Mouse (Mus musculus) yolk sac, embryonic 10.5 days (tissue): ENCODE results near the gene Plcb1.

Experiments
- DNase-seq: peaks from one replicate; pipeline ENCODE4 v3.0.0-alpha.2; 2017; ENCODE audit warnings: low spot score

The Plcb1 gene

DNA sequence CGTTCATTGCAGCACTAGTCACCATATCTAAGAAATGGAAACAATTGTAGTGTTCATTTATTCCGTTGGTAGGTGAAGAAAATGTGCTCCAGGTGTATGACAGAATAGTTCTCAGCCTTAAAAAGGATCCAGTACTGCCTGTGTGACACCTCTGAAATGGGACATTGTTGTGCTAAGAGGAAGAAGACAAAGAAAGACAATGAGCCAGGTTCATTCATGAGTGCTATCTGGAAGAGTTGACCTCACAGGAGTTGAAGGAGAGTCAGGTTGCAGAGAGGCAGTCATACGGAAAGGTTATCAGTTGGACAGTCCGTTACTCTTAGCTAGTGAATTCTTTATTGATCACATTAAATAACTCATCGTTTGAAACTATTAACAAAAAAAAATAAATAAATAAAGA lies 286.6 kb downstream of the Plcb1 start:
- no peak for DNase-seq

DNA sequence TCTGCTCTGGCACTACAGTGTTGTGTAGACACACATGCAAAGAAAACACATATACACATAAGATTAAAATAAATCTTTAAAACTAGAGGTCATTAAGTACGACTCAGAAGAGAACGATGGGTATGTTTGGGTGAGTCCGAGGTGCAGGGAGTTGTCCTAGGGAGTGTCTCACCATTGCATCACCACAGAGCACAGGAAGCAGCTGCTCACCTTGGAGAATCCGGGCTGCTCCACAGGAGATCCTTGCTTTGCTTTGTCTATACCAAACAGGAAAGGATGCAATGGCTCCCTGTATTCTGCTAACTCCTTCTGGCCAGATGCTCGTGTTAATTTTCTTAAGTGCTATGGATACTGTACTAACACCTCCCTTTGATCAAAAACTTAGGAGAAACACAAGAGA lies 287.1 kb downstream of the Plcb1 start:
- no peak for DNase-seq

DNA sequence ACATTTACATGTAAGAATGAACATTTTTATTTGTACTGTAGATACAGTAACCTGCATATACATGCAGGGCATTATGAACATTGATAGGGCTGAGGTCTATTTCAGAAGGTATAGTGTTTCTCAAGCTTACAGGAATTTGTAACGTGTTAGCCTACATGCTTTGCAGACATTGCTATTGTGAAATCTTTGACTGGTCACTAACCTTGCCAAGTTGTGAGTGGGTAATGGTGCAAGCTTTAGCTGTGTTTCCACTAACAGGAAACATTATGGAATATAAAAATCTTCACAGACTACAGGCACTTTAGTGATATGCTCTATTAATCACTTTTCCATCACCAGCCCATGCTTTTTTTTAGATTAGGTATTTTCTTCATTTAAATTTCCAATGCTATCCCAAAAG lies 289.5 kb downstream of the Plcb1 start:
- DNase-seq = no peak

DNA sequence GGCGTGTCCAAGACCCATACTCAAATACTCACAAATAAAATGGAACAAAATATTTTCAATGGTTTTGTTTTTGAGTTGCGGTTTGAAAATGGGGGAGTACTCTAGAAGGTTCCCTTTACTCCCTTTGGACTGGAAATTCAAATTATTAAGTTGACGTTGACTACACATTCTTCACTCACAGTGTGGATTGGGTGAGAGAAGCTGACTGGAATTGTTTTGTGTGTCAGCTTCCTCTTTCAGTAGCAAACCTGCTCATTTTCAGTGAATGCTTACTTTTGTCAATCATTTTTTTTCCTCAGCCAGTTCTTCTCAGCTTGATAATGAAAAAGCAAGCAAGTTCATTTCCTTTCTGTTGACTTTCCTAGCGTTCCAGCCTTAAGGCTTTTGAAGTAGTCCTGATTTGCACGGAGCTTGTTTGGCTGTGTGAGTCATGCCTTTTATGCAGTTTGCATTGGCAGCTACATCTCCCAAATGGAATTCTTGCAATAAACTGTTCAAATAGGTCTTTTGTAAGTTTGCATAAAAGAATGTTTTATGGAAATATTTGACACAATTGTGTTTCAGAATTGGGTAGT lies 306.8 kb downstream of the Plcb1 start:
- DNase-seq = no peak

DNA sequence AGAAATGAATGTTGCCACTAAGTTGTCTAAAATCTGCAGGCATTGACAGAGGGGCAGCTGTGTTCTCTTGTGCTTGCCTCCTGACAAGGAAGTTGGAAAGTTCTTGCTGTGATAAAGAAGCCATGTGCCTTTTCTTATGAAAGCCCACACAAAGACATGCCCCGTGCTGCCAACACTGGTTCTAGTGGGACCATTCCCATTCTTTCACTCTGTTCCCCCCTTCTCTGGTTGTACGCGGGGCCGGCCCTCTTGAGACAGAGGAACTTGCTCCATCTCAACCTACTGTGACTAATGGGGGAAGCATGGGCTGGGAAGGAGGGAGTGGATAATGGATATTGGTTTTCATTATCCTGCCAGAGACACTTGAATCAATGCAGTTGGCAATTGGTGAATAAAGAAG lies 315.4 kb downstream of the Plcb1 start:
- no peak for DNase-seq

DNA sequence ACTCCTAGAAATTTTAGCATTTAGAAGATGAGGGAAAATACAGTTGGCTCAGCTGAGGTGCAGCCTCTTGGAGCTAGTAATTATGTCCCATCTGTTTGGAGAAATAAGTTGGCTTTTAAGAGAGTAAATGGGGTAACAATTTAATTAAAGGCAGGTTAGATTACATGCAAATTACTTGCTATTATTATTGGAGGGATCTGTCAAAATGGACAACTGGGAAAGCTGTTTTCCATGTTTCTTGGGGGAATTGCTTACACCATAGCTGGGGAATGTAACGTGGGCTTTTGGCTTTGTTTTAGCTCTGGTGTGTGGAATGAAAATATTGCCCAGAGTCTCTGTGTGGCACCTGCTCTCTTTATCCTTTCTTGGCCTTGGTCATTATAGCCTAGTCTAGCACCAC lies 316.1 kb downstream of the Plcb1 start:
- no peak for DNase-seq

DNA sequence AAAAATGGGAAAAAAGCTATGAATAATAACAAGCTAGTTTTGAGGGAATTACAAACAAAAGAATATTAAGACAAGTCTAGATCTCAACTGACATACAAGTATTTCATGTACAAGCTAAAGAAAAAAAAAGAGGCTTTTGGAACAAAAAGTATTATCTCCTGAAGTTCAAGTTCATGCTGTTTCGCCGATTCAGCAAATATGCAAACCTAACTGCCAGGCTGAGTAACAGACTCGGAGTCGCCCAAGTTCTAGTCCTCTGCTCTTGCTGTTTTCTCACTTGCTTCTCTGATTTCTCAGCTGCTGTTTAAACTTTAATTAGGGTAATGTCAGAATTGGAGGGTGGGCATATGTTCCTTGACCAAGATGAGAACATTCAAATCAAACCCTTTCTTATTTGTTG lies 320.8 kb downstream of the Plcb1 start:
- no peak for DNase-seq

DNA sequence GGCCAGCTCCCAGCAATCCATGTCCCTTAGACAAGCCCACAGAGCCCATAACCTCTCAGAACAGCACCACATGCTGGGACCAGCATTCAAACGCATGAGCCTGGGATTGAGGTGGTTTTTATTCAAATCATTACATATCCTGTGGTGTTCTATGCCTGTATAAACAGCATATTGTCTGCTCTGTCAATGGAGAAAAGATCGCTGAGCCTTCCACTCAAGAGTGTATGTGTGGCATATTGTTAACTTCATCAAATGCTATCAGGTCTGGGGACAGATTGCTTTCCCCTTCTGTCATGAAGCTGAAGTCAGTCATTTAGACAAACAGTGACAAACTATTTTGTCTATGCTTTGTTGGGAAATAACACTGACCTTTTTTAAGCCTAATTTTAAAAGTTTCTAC lies 322.7 kb downstream of the Plcb1 start:
- no peak for DNase-seq

DNA sequence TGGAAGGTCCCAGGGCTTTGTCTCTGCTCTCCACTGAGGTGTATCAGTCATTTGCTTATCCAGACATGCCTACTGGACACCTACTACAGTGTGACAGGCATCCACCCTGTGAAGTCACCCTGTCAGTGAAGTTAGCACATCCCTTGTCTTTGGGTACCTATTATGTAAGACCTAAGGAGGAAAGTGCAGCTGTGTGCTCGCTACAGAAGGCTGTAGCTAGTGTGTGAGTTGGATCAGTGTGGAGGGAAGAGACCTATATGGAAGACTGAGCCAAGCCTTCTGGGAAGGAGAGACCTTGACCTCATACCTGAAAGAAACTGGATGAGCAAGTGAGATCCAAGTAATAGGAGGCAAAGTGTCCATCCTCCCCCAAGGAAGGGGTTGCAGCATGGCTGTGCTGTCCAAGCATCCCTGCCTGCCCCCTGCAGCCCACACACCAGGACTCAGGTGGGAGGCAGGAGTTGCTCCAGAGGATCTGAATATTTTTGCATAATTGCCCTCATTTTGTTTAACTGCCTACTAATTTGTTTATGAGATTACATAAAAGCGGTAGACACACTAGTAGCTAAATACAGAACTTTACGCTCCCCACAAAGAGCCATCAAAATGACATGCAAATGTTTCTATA lies 328.7 kb downstream of the Plcb1 start:
- no peak for DNase-seq

DNA sequence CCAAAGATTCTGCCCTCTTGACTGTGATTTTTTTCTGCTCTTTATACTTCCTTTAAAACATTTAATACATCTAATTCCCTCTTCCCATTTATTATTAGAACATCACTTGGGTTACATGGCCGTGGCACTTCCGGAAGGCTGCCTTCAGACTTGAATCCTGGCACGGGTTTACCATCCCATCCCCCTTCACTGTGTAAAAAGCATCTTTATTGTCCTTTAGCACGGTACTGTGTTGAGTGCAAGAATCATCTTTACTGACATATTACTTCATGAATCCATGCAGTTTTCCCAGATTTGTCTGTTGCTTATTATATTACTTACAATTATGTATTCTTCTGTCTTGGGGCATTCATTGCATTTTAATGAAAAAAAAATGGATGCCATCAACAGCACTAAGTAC lies 337.2 kb downstream of the Plcb1 start:
- no peak for DNase-seq

DNA sequence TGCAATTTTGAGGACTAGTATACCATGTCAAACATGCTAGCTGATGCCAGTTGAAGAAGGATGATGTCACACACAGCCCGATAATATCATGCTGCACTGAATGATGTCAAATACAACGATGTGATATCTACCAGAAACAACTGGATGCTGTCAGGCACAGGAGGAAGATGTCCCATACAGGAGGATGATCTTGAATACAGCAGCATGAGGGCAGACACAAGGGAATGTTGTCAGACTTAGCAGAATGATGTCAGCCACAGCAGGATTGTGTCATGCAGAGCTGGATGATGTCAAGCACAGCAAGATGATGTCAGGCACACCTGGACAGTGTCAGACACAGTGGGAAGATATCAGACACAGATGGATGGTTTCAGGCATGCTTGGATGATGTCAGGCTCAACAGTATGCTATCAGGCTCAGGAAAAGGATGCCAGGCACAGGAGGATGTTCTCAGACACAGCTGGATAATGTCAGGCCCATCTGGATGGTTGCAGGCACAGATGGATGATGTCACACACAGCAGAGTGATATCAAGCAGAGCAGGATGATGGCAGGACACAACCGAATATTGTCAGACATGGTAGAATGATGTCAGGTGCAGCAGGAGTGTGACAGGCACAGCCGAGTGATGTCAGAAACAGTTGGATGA lies 338.0 kb downstream of the Plcb1 start:
- DNase-seq = no peak

DNA sequence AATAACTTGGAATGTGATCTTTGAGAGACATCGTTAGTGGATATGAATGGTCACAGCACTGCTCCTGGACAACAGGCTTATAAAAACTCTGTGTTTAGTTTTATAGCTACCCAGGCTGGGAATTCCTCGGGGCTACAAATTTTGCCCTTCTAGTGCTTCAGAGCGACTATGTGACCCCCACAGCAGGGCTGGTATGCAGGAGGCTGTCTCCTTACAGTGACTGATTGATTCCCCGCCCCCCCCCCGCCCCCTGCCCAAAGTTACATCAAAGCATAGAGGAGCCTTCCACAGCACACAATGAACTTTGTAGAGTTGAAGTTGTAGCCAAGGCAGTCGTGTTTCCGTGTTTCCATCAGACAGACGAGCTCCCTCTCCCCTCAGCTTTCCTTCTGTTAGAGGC lies 354.7 kb downstream of the Plcb1 start:
- DNase-seq = peak; percentile 5

DNA sequence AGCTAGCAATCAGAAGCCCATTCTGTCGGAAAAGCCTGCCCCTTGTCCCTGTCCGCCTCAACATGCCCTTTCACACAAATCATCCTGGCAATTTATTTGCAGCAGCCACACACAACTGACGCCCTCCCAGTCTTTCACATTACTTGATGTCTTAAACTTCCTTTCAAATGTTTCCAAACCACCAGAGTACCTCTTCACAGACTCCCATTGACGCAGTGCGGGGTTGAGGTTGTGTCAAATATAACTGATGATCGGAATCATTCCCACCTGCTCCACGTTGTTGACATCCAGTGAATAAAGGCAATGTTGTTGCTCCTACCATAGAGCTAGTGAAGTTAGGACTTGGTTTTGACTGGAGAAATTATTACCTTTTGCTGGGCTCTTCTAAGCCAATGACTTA lies 366.4 kb downstream of the Plcb1 start:
- no peak for DNase-seq

DNA sequence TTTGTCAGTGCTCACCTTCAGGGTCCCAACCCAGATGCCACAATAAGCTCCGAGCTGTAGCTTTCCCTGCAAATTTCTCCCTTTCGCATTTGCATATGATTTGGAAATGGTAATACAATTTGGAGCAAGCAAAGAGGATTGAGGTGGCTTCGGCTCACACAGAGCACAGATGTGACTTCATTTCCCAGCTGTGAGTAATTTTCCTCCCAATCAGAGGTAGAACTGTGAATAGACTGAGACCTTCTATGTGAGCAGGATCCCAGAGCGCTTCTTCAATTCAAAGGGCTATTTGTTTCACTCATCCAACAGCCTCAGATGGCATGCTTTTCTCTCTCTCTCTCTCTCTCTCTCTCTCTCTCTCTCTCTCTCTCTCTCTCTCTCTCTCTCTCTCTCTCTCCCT lies 367.4 kb downstream of the Plcb1 start:
- DNase-seq = no peak

DNA sequence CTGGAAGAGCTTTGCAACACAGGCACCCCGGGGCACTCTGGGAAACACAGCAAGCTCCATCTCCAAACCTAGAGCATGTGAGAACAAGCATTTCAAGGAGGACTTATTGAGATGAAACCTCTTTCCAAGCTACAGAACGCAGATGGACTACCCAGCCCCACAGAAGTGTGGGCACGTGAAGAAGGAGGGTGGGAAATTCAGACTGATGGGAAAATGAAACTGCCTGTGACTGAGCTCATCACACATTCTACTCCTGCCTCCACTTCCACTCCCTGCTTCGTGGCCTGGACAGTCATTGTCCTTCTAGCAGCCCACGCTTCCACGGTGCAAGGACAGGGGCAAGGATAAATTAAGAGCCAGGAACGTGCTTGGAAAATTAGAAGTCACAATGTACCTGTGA lies 370.2 kb downstream of the Plcb1 start:
- DNase-seq = no peak

DNA sequence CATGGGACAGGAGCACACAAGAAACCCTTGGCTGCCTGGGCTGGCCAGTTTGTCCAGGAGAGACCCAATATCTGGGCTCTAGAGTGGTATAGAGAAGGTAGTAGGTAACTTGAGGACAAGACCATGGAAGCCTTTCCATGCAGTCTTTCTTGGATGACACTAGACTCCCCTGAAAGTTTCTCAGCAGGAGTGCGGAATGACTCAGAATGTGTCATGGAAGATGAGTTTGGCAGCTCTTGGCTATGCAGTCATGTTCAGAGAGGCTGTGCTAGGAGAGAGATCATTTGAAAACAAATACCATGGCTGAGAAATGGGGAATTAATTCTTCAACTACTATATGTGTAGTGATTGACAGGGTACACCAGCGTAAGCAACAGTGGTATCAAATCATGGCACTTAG lies 372.1 kb downstream of the Plcb1 start:
- no peak for DNase-seq

DNA sequence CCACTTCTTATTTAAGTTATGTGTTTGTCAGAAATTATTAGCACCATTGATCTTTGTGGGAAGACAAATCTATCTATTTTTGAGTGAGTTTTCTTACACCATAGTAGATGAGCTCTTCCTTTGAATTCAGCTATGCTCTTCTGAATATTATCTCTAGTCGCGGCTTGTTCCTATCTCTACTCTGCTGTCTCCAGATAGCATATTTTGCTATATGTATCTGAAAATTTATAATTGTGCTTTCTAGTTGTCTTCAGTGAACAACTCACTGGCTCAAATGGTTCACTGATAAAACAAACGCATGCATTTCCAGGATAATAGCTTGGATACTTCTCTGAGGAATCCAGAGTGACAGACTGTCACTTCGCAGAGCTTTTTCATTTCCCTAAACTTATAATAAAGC lies 375.8 kb downstream of the Plcb1 start:
- no peak for DNase-seq

DNA sequence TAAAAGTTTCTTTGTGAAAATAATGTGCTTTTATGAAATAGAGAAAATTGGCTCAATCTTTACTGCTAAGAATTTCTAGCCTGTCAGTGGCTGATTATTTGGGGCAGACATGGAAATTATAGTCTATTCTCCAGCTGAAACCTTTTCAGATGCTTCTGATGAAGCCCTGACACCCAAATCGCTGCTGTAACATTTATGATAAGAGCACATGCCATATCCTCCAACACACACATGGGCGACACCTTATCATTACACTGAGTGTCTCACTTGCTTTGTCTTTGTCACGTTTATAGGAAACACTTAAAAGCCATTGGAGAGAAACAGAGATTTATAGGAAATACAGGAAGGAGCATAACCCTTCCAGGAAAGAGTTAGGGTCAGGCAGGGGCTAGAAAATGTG lies 379.6 kb downstream of the Plcb1 start:
- no peak for DNase-seq

DNA sequence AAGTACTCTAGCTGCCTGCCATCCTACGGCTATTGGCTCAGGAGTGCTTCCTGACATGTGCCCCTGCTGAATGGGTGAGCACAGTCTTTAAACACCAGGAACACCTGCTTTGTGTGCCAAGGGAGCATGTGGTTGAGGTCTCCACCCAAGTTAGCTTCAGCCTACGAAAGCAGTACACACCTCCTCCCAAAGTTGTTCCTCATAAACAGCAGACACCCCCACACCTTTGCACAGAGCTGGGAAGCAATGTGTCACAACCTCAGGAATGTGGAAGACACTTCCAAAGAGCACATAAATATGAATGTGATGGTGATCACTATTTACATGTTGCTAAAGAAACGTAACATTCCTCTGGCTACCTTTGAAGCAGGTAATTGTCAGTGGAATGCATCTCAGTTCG lies 389.7 kb downstream of the Plcb1 start:
- no peak for DNase-seq

DNA sequence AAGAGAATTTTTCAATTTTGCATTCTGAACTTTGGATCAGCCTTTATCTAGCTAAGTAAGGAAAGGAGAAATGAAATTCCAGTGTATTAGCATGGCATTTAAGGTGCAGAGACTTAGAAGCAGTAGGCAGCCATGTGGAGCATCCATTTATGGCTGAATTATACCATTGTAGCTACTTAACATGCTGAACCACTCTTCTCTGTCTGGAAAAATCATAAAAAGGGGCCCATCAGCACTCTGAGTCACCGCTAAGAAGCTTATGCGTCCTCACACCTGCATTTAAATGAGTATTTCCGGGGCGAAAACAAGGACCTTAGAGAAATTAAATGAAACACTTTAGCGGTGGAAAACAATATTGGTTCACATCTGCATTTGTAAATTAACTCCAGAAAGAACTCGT lies 401.8 kb downstream of the Plcb1 start:
- no peak for DNase-seq

DNA sequence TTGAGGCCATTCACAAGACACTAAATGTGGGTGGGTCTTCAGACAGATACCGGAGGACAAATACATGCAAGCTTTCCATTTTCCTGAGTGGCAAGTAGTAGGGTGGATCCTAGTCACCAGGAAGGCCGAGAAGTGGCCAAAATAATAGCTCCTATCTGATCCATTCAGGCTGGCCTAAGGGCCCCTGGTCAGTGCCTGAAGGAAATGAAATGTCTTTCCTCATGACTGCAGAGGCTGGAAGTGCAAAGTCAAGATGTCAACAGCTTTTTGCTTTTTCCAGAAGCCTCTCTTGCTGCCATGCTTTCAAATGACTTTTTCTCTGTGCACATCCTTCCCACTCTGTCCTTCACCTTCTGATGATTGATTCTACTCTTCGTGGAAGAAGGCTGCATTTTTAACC lies 415.0 kb downstream of the Plcb1 start:
- no peak for DNase-seq

DNA sequence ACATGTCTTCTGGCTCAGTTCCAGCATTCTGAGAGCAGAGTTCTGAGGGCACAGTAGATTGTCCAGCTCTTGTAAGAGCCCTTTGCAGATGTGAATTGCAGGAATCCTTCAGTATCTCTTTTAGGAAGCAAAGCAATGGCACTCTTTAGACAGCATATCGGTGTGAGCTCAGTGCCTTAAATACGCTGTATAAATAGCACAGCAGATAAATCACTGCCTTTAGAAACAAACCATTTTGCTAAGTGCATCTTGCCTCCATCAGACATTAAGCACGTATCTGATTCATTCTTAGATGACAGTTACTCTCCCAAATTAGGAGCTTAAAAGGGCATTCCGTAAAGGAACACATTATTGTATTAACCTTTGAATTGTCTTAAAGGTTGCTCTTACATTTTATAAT lies 416.5 kb downstream of the Plcb1 start:
- no peak for DNase-seq

DNA sequence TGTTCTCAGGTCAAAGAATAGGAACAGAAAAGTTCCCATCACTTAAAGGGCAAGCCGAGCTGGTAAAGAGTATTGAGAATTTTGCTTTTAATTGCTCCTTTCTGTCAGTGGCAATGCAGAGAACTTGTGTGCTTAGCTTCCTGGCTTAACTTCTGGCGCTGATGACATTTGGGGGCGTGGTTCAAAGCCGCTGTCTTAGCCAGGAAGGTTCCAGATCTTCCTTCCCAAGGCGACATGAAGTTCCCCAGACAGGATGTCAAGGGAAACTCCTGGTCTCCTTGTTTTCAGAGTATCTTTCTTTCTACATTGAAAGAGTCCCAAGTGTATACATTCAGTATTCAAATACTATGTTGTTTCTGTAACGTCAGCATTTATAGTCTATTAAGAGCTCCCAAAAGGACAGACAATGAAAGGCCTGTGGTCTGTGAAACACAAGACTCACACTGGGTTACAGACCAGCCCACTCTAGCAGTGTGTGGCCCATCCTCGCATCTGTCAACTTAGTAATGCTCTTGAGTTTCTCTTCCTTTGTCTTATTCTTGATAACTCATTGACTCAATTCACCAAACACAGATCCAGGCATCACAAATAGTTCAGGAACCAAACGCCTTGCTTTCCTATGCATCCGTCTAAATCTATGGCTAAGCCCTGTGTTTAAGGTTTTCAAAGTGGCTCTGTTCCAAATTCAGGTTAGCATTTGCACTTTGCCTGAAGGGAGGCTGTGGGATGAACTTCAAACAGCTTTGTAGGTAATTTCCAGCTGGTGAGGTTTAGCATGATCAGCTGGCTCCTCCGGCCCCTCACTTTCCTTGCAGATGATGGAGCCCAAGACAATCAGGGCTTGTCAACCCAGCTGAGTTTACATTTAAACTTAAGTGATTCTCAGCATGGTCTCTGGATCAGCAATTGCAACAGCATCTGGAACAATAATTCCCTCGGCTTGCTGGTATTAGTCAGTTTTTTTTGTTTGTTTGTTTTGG lies 418.6 kb downstream of the Plcb1 start:
- no peak for DNase-seq
